ENCODE assay signal across 15 mouse cellular contexts in the genomic region with DNA sequence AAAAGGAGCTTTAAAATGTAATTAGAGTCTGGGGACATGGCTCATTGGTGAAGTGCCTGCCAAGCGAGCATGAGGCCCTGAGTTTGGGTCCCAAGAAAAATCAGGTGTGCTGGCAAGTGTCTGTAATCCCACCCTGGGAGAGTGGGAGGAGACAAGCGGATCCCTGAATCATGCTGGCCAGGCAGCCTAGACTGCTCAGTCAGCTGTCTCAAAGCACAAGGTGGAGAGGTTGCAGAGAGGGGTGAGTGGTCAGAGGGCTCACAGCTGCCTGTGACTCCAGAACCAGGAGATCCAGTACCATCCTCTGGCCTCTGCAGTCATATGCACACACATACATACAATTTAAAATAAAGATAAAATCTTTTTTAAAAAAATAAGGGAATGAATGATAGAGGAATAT.
"Had no signal": no experiment of that assay in that cellular context is flagged by ENCODE, and none has a peak within 500 bp of the region (broad histone marks: within the 10 kb centered on the region; RNA-seq: fewer than 3 reads in every experiment).

No protein-coding gene starts in this region.

- DNase-seq: kidney, postnatal 10 days; lung, adult 2 months; lung, postnatal 36 days; retina, postnatal 1 day; right cerebral cortex, postnatal 4 days; spleen, adult 18-20 months; thymus, postnatal 36 days had no signal

- H3K4me1 ChIP-seq: liver, embryonic 15.5 days had no signal

- H3K36me3 ChIP-seq: limb, embryonic 10.5 days; liver, embryonic 15.5 days; midbrain, embryonic 15.5 days had no signal

- H3K9ac ChIP-seq: liver, embryonic 15.5 days; midbrain, embryonic 15.5 days had no signal

- H3K4me2 ChIP-seq: liver, embryonic 11.5 days; liver, embryonic 15.5 days; midbrain, embryonic 15.5 days had no signal

- H3K9me3 ChIP-seq: limb, embryonic 10.5 days; liver, embryonic 15.5 days; midbrain, embryonic 15.5 days had no signal

- H3K27ac ChIP-seq: left cerebral cortex, adult 2 months; limb, embryonic 10.5 days; liver, embryonic 15.5 days; midbrain, embryonic 15.5 days had no signal

- H3K4me3 ChIP-seq: left cerebral cortex, adult 2 months; limb, embryonic 10.5 days; liver, embryonic 15.5 days; midbrain, embryonic 15.5 days had no signal

- H3K27me3 ChIP-seq: liver, embryonic 15.5 days; midbrain, embryonic 15.5 days had no signal

- ATAC-seq: inflammation-experienced regulatory T-cells, adult 6 months; intestine, postnatal 0 days; lung, postnatal 0 days; midbrain, embryonic 15.5 days had no signal
